Mouse (Mus musculus): Measurements from ENCODE around the gene Vps16. TPM values are rescaled to one million over a fixed set of nuclear protein-coding genes. Genes with fewer than 3 reads are reported as not detected.

Vps16 gene
- polyA plus RNA-seq, 1 experiment: 121 TPM

GRCm38 (mm10) chr2:130459576-130459975 lies 35.4 kb downstream of the Vps16 start:
- Histone ChIP-seq H3K36me3 (ENCODE audit: control insufficient read depth, insufficient read depth, low read length, poor library complexity, severe bottlenecking) (no peaks in the 10 kb centered on the region), H3K4me3 (ENCODE audit: low read depth, low read length) (no peak overlapping the region), H3K9ac (ENCODE audit: low read depth, poor library complexity, severe bottlenecking) (no peak overlapping the region), H3K9me3 (replicated peaks; ENCODE audit: control insufficient read depth, insufficient read depth, low read length, poor library complexity, severe bottlenecking) (no peaks in the 10 kb centered on the region), H3K4me1 (ENCODE audit: control insufficient read depth, insufficient read depth, low read length) (no peaks in the 10 kb centered on the region), H3K27ac (ENCODE audit: insufficient read depth, low read length) (no peak overlapping the region), H3K27me3 (ENCODE audit: control insufficient read depth, insufficient read depth, low read length, poor library complexity, severe bottlenecking) (no peaks in the 10 kb centered on the region)
- TF ChIP-seq CTCF (IDR thresholded peaks at IDR 0.05; ENCODE audit: low read depth, low read length) (no peak), EP300 (IDR thresholded peaks at IDR 0.05; ENCODE audit: insufficient read depth, low read depth, low read length) (no peak), POLR2A (IDR thresholded peaks at IDR 0.05; ENCODE audit: insufficient read depth, low read length) (no peak)

DNA sequence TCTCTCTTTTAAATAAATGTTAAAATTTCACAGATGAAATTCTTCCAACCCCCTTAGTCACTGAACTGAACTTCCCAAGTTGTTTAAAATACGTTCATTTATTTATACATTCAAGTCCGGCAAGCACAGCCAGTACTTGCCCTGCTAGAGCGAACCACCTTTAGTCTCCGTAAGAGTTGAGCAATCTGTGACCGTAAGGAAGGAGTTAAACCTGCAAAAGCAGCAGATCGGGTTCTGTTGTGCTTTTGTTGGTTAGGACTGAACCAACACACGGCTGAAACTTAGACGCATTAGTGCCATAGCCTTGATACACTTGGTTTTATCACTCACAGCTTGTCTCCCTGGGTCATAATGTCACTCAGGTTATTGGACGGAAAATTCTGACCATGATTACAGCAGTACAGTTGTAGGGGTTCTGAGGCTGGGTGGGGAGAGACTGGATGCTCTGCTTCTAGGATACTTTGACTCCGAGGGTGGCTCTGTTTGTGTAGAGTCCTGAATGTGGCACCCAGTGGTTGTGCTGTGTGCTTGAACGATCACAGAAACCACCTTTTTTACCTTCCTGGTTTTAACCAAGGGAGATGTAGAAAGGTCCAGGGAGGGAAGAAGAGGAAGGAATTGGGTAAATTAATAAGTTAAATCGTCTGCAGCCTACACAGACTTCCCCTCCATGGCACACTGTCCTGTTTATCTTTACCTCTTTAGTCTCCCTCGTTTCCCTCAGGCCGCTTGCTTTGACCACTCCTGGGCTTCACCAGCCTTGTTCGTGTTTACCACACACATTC lies 37.3 kb downstream of the Vps16 start:
- no peak overlapping the region for H3K27ac ChIP-seq (ENCODE audit: insufficient read depth, low read length)
- TF ChIP-seq EP300 (IDR thresholded peaks at IDR 0.05; ENCODE audit: insufficient read depth, low read depth, low read length): no peak
- TF ChIP-seq CTCF (IDR thresholded peaks at IDR 0.05; ENCODE audit: low read depth, low read length): no peak
- no peak for TF ChIP-seq POLR2A (IDR thresholded peaks at IDR 0.05; ENCODE audit: insufficient read depth, low read length)
- H3K27me3 ChIP-seq (ENCODE audit: control insufficient read depth, insufficient read depth, low read length, poor library complexity, severe bottlenecking): no peaks in the 10 kb centered on the region
- H3K9me3 ChIP-seq (replicated peaks; ENCODE audit: control insufficient read depth, insufficient read depth, low read length, poor library complexity, severe bottlenecking): no peaks in the 10 kb centered on the region
- no peak overlapping the region for H3K4me3 ChIP-seq (ENCODE audit: low read depth, low read length)
- H3K4me1 ChIP-seq (ENCODE audit: control insufficient read depth, insufficient read depth, low read length): no peaks in the 10 kb centered on the region
- no peak overlapping the region for H3K9ac ChIP-seq (ENCODE audit: low read depth, poor library complexity, severe bottlenecking)
- no peaks in the 10 kb centered on the region for H3K36me3 ChIP-seq (ENCODE audit: control insufficient read depth, insufficient read depth, low read length, poor library complexity, severe bottlenecking)

GRCm38 (mm10) chr2:130466438-130466837 lies 42.3 kb downstream of the Vps16 start:
- Histone ChIP-seq H3K9ac (ENCODE audit: low read depth, poor library complexity, severe bottlenecking) (no peak overlapping the region), H3K4me1 (ENCODE audit: control insufficient read depth, insufficient read depth, low read length) (no peaks in the 10 kb centered on the region), H3K27ac (ENCODE audit: insufficient read depth, low read length) (no peak overlapping the region), H3K36me3 (ENCODE audit: control insufficient read depth, insufficient read depth, low read length, poor library complexity, severe bottlenecking) (no peaks in the 10 kb centered on the region), H3K4me3 (ENCODE audit: low read depth, low read length) (no peak overlapping the region), H3K27me3 (ENCODE audit: control insufficient read depth, insufficient read depth, low read length, poor library complexity, severe bottlenecking) (no peaks in the 10 kb centered on the region), H3K9me3 (replicated peaks; ENCODE audit: control insufficient read depth, insufficient read depth, low read length, poor library complexity, severe bottlenecking) (no peaks in the 10 kb centered on the region)
- TF ChIP-seq CTCF (IDR thresholded peaks at IDR 0.05; ENCODE audit: low read depth, low read length) (no peak), EP300 (IDR thresholded peaks at IDR 0.05; ENCODE audit: insufficient read depth, low read depth, low read length) (no peak), POLR2A (IDR thresholded peaks at IDR 0.05; ENCODE audit: insufficient read depth, low read length) (no peak)

DNA sequence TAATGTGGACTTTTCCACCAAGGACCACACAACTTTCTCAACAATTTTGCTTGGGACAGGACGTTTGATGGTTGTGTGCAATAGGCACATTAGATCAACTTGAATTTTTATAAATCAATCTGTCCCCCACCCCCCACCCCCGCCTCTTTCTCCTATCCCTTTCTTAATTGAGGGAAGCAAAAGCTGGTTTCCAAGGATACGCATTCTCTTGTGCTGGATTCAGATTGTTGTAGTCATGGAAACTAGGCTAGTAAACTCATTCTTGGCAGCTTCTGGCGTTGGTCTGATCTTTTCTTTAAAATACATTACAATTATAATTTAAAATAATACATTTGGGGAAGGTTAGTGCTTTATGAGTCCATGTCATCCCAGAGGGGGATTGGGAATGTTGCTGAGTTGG lies 45.2 kb downstream of the Vps16 start:
- Histone ChIP-seq H3K4me1 (ENCODE audit: control insufficient read depth, insufficient read depth, low read length) (no peaks in the 10 kb centered on the region), H3K27me3 (ENCODE audit: control insufficient read depth, insufficient read depth, low read length, poor library complexity, severe bottlenecking) (no peaks in the 10 kb centered on the region), H3K36me3 (ENCODE audit: control insufficient read depth, insufficient read depth, low read length, poor library complexity, severe bottlenecking) (no peaks in the 10 kb centered on the region), H3K9me3 (replicated peaks; ENCODE audit: control insufficient read depth, insufficient read depth, low read length, poor library complexity, severe bottlenecking) (no peaks in the 10 kb centered on the region), H3K27ac (ENCODE audit: insufficient read depth, low read length) (no peak overlapping the region), H3K9ac (ENCODE audit: low read depth, poor library complexity, severe bottlenecking) (no peak overlapping the region), H3K4me3 (ENCODE audit: low read depth, low read length) (no peak overlapping the region)
- TF ChIP-seq EP300 (IDR thresholded peaks at IDR 0.05; ENCODE audit: insufficient read depth, low read depth, low read length): no peak
- no peak for TF ChIP-seq POLR2A (IDR thresholded peaks at IDR 0.05; ENCODE audit: insufficient read depth, low read length)
- TF ChIP-seq CTCF (IDR thresholded peaks at IDR 0.05; ENCODE audit: low read depth, low read length): no peak

GRCm38 (mm10) chr2:130469935-130470334 lies 45.8 kb downstream of the Vps16 start:
- Histone ChIP-seq H3K4me3 (ENCODE audit: low read depth, low read length) (no peak overlapping the region), H3K4me1 (ENCODE audit: control insufficient read depth, insufficient read depth, low read length) (no peaks in the 10 kb centered on the region), H3K27ac (ENCODE audit: insufficient read depth, low read length) (no peak overlapping the region), H3K27me3 (ENCODE audit: control insufficient read depth, insufficient read depth, low read length, poor library complexity, severe bottlenecking) (no peaks in the 10 kb centered on the region), H3K9ac (ENCODE audit: low read depth, poor library complexity, severe bottlenecking) (no peak overlapping the region), H3K9me3 (replicated peaks; ENCODE audit: control insufficient read depth, insufficient read depth, low read length, poor library complexity, severe bottlenecking) (no peaks in the 10 kb centered on the region), H3K36me3 (ENCODE audit: control insufficient read depth, insufficient read depth, low read length, poor library complexity, severe bottlenecking) (no peaks in the 10 kb centered on the region)
- TF ChIP-seq POLR2A (IDR thresholded peaks at IDR 0.05; ENCODE audit: insufficient read depth, low read length) (no peak), EP300 (IDR thresholded peaks at IDR 0.05; ENCODE audit: insufficient read depth, low read depth, low read length) (no peak), CTCF (IDR thresholded peaks at IDR 0.05; ENCODE audit: low read depth, low read length) (no peak)

GRCm38 (mm10) chr2:130472908-130473510 lies 48.9 kb downstream of the Vps16 start:
- no peak for TF ChIP-seq POLR2A (IDR thresholded peaks at IDR 0.05; ENCODE audit: insufficient read depth, low read length)
- TF ChIP-seq CTCF (IDR thresholded peaks at IDR 0.05; ENCODE audit: low read depth, low read length): no peak
- no peak for TF ChIP-seq EP300 (IDR thresholded peaks at IDR 0.05; ENCODE audit: insufficient read depth, low read depth, low read length)
- no peaks in the 10 kb centered on the region for H3K27me3 ChIP-seq (ENCODE audit: control insufficient read depth, insufficient read depth, low read length, poor library complexity, severe bottlenecking)
- no peak overlapping the region for H3K4me3 ChIP-seq (ENCODE audit: low read depth, low read length)
- no peaks in the 10 kb centered on the region for H3K4me1 ChIP-seq (ENCODE audit: control insufficient read depth, insufficient read depth, low read length)
- no peaks in the 10 kb centered on the region for H3K36me3 ChIP-seq (ENCODE audit: control insufficient read depth, insufficient read depth, low read length, poor library complexity, severe bottlenecking)
- no peak overlapping the region for H3K9ac ChIP-seq (ENCODE audit: low read depth, poor library complexity, severe bottlenecking)
- no peaks in the 10 kb centered on the region for H3K9me3 ChIP-seq (replicated peaks; ENCODE audit: control insufficient read depth, insufficient read depth, low read length, poor library complexity, severe bottlenecking)
- no peak overlapping the region for H3K27ac ChIP-seq (ENCODE audit: insufficient read depth, low read length)

Measured in ES-Bruce4 (cell line).